Mouse (Mus musculus): Measurements from ENCODE around the gene Dph2. TPM values are rescaled to one million over a fixed set of nuclear protein-coding genes. Genes with fewer than 3 reads are reported as not detected.

Dph2 gene
- polyA plus RNA-seq, 1 experiment from 2014 or later, result 7.8 TPM

GRCm38 (mm10) chr4:117918261-117918660 lies 26.4 kb upstream of the Dph2 start:
- TF ChIP-seq CTCF (IDR thresholded peaks at IDR 0.05) (no peak), EP300 (IDR thresholded peaks at IDR 0.05) (no peak)
- Histone ChIP-seq H3K4me1 (ENCODE audit: insufficient read depth, low read depth, low read length) (peaks cover 16% of the 10 kb centered on the region; the same call in 1 of the 2 replicates), H3K27ac (ENCODE audit: low read length) (no peak overlapping the region), H3K36me3 (ENCODE audit: insufficient read depth, low read length) (no peaks in the 10 kb centered on the region), H3K9me3 (ENCODE audit: low read length) (no peaks in the 10 kb centered on the region), H3K4me3 (ENCODE audit: low read depth, low read length) (no peak overlapping the region), H3K4me2 (replicated peaks; ENCODE audit: low read depth, low read length) (no peak overlapping the region), H3K27me3 (replicated peaks; ENCODE audit: insufficient read depth, low read length) (no peaks in the 10 kb centered on the region), H3K9ac (replicated peaks; ENCODE audit: low read depth) (no peak overlapping the region)
- ATAC-seq (no peak), DNase-seq (ENCODE audit: low spot score) (no peak)
- 46% methylated on average over 3 of the region's 3 CpGs for WGBS

GRCm38 (mm10) chr4:117917847-117918246 lies 26.0 kb upstream of the Dph2 start:
- H3K27ac ChIP-seq (ENCODE audit: low read length), result no peak overlapping the region

GRCm38 (mm10) chr4:117917402-117917801 lies 25.6 kb upstream of the Dph2 start:
- 92% methylated on average over 4 of the region's 4 CpGs for WGBS
- DNase-seq (ENCODE audit: low spot score), result no peak
- Histone ChIP-seq H3K36me3 (ENCODE audit: insufficient read depth, low read length) (no peaks in the 10 kb centered on the region), H3K27ac (ENCODE audit: low read length) (no peak overlapping the region), H3K4me2 (replicated peaks; ENCODE audit: low read depth, low read length) (no peak overlapping the region), H3K9me3 (ENCODE audit: low read length) (no peaks in the 10 kb centered on the region), H3K9ac (replicated peaks; ENCODE audit: low read depth) (no peak overlapping the region), H3K4me3 (ENCODE audit: low read depth, low read length) (no peak overlapping the region), H3K27me3 (replicated peaks; ENCODE audit: insufficient read depth, low read length) (no peaks in the 10 kb centered on the region), H3K4me1 (ENCODE audit: insufficient read depth, low read depth, low read length) (peaks cover 21% of the 10 kb centered on the region; the same call in 1 of the 2 replicates)
- ATAC-seq, result no peak
- TF ChIP-seq CTCF (IDR thresholded peaks at IDR 0.05), result no peak
- TF ChIP-seq EP300 (IDR thresholded peaks at IDR 0.05), result no peak

More at GRCm38 (mm10) chr4:117917847-117918246, 26.0 kb upstream of the Dph2 start:
- no peaks in the 10 kb centered on the region for H3K27me3 ChIP-seq (replicated peaks; ENCODE audit: insufficient read depth, low read length)
- no peak overlapping the region for H3K9ac ChIP-seq (replicated peaks; ENCODE audit: low read depth)
- DNase-seq (ENCODE audit: low spot score) (no peak), ATAC-seq (no peak)
- peaks cover 20% of the 10 kb centered on the region; the same call in 1 of the 2 replicates for H3K4me1 ChIP-seq (ENCODE audit: insufficient read depth, low read depth, low read length)
- H3K36me3 ChIP-seq (ENCODE audit: insufficient read depth, low read length), result no peaks in the 10 kb centered on the region
- TF ChIP-seq CTCF (IDR thresholded peaks at IDR 0.05), result no peak
- no peak for TF ChIP-seq EP300 (IDR thresholded peaks at IDR 0.05)
- H3K4me3 ChIP-seq (ENCODE audit: low read depth, low read length), result no peak overlapping the region
- H3K9me3 ChIP-seq (ENCODE audit: low read length), result no peaks in the 10 kb centered on the region
- H3K4me2 ChIP-seq (replicated peaks; ENCODE audit: low read depth, low read length), result no peak overlapping the region
- WGBS, result 87% methylated on average over 4 of the region's 4 CpGs

- peaks cover 21% of the 10 kb centered on the region; the same call in 1 of the 2 replicates for H3K4me1 ChIP-seq (ENCODE audit: insufficient read depth, low read depth, low read length)
- H3K27me3 ChIP-seq (replicated peaks; ENCODE audit: insufficient read depth, low read length), result no peaks in the 10 kb centered on the region
- 0 out of 2 replicates have a peak overlapping the region, but pooled peaks have one; percentile 97 for H3K4me2 ChIP-seq (replicated peaks; ENCODE audit: low read depth, low read length)
- DNase-seq (ENCODE audit: low spot score) (no peak), ATAC-seq (no peak)
- no peak for TF ChIP-seq CTCF (IDR thresholded peaks at IDR 0.05)
- no peak for TF ChIP-seq EP300 (IDR thresholded peaks at IDR 0.05)
- no peak overlapping the region for H3K4me3 ChIP-seq (ENCODE audit: low read depth, low read length)
- no peaks in the 10 kb centered on the region for H3K9me3 ChIP-seq (ENCODE audit: low read length)
- WGBS, result 50% methylated on average over 5 of the region's 5 CpGs
- no peak overlapping the region for H3K27ac ChIP-seq (ENCODE audit: low read length)
- H3K9ac ChIP-seq (replicated peaks; ENCODE audit: low read depth), result no peak overlapping the region
- no peaks in the 10 kb centered on the region for H3K36me3 ChIP-seq (ENCODE audit: insufficient read depth, low read length)
These were observed 24.6 kb upstream of the Dph2 start for GRCm38 (mm10) chr4:117916386-117916785.

- ATAC-seq (no peak), DNase-seq (ENCODE audit: low spot score) (no peak)
- Histone ChIP-seq H3K36me3 (ENCODE audit: insufficient read depth, low read length) (no peaks in the 10 kb centered on the region), H3K9me3 (ENCODE audit: low read length) (no peaks in the 10 kb centered on the region), H3K4me3 (ENCODE audit: low read depth, low read length) (peak overlapping the region; percentile 67), H3K4me2 (replicated peaks; ENCODE audit: low read depth, low read length) (peak overlapping the region; percentile 97), H3K27me3 (replicated peaks; ENCODE audit: insufficient read depth, low read length) (no peaks in the 10 kb centered on the region), H3K27ac (ENCODE audit: low read length) (no peak overlapping the region), H3K9ac (replicated peaks; ENCODE audit: low read depth) (peak overlapping the region; percentile 60; the same call in 1 of the 2 replicates), H3K4me1 (ENCODE audit: insufficient read depth, low read depth, low read length) (peaks cover 21% of the 10 kb centered on the region; the same call in 1 of the 2 replicates)
- no peak for TF ChIP-seq EP300 (IDR thresholded peaks at IDR 0.05)
- TF ChIP-seq CTCF (IDR thresholded peaks at IDR 0.05), result no peak
- WGBS, result 3% methylated on average over 19 of the region's 19 CpGs
These were observed 23.8 kb upstream of the Dph2 start for GRCm38 (mm10) chr4:117915489-117916105.

GRCm38 (mm10) chr4:117914591-117915442 lies 23.0 kb upstream of the Dph2 start, which contains the start of gene Ipo13:
Ipo13 (minus strand) TSS chr4:117914999.
- peak; percentile 94 for DNase-seq (ENCODE audit: low spot score)
- peak; percentile 73; the same call in 1 of the 2 replicates for TF ChIP-seq EP300 (IDR thresholded peaks at IDR 0.05)
- TF ChIP-seq CTCF (IDR thresholded peaks at IDR 0.05), result peak; percentile 63
- peak within 1 kb of the TSS; percentile 76 for H3K27ac ChIP-seq (ENCODE audit: low read length)
- H3K4me3 ChIP-seq (ENCODE audit: low read depth, low read length), result peak within 1 kb of the TSS; percentile 67
- no peaks in the 10 kb centered on the region for H3K27me3 ChIP-seq (replicated peaks; ENCODE audit: insufficient read depth, low read length)
- peak within 1 kb of the TSS; percentile 60 for H3K9ac ChIP-seq (replicated peaks; ENCODE audit: low read depth)
- 1% methylated on average over 55 of the region's 61 CpGs for WGBS
- H3K36me3 ChIP-seq (ENCODE audit: insufficient read depth, low read length), result no peaks in the 10 kb centered on the region
- peaks cover 21% of the 10 kb centered on the region; the same call in 1 of the 2 replicates for H3K4me1 ChIP-seq (ENCODE audit: insufficient read depth, low read depth, low read length)
- ATAC-seq, result peak; percentile 95
- no peaks in the 10 kb centered on the region for H3K9me3 ChIP-seq (ENCODE audit: low read length)
- H3K4me2 ChIP-seq (replicated peaks; ENCODE audit: low read depth, low read length), result peak within 1 kb of the TSS; percentile 97

All from lung, postnatal 0 days (tissue).